Mouse (Mus musculus) embryonic stem cell, embryonic (primary cell): ENCODE results near the gene Dupd1.

Experiments
- CTCF ChIA-PET, 4 experiments: fragments of 300-600 bp in 2 of 4; fragments of 350-600 bp in 2 of 4; sonication (Branson Sonifier 250); formaldehyde crosslinking; loops; one replicate each; lab custom pipeline; 2022; ENCODE audit warnings: inconsistent platforms in 2 of 4; lab: Charles Lee
- POLR2A ChIA-PET, 4 experiments: fragments of 300-600 bp in 2 of 4; fragments of 350-600 bp in 2 of 4; sonication (Branson Sonifier 250); formaldehyde crosslinking; loops; one replicate each; lab custom pipeline; 2022; ENCODE audit warnings: antibody characterized with exemption in 4 of 4, inconsistent platforms in 1 of 4; lab: Charles Lee

Gene Dupd1

DNA sequence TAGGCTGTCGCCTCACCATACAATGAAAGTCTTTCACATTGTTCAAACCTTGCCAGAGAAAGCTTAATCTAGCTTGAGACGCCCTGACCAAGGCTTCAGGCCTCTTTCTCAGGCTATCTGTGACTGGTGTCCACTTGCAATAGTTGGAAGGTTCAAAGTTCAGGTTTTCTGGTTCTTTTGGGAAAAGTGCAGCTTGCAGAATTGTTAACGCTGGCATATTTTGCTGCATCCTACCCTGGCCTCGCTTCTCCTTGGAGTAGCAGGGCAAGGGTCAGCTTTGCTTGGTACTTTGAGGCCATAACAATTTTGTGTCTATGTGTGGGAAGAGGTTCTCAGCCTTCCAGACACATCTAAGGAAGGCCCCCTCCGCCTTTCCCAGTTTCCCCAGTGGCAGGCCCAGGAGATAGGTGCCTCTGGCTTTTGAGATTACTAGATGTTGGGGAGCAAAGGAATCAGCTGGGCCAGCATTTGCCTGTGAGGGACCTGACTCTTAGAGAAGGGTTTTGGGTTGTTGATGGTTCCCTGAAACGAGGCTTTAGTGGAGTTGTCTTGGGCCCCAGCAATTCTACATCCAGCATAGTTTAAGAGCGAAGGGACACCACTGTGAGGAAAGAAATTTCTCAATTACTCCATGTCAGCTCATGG, 18.1 kb downstream of the Dupd1 start:
- ChIA-PET CTCF (interaction anchor here in 1 of 4 experiments (1.0 kb wide), 1 partner anchor 45 kb away, joined by 3 read pairs; no protein-coding TSS in a partner anchor), POLR2A (interaction anchor here in 1 of 4 experiments (0.7 kb wide), 1 partner anchor 17 kb away, joined by 3 read pairs; no protein-coding TSS in a partner anchor)

DNA sequence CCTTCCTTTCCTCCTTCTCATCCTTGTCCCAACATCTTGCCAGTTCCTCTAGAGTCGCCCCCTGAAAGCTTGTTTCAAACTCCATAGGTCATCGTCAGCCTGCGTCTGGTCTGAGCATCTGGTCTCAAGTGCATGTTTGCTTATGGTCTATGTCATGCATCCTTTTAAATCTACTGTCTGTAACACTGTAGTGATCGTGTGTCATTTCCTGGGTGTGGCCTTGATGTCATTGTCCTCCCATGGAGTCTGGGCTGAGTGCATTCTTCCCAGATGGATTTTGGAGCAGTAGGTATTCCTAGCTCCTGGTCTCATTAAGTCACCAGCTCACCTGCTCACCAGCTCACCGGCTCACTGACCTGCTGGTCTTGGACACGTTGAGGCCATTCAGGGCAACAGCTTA, 19.4 kb downstream of the Dupd1 start:
- CTCF ChIA-PET = no interaction called here
- POLR2A ChIA-PET = interaction anchor here in 2 of 4 experiments (0.8 to 1.2 kb wide), 3 partner anchors 9 to 47 kb away, joined by 3 to 6 read pairs (median 3); no protein-coding TSS in a partner anchor

DNA sequence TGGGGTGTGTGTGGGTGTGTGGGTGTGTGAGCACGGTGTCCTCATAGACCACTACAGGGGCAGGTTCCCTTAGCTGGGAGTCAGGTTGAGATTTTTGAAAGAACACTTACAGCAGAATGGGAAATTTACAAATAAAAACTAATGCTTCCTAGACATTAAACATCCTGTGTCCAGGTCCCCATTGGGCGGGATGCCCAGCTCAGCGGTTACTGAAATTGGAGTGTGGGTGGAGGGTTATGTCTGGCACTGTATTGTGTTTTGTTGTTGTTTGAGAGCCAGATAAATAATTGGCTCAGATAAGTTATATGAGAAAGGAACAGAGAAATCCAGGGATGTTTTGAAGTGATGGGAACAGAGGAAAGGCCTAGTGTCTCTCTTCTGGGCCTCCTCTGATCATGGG, 23.3 kb downstream of the Dupd1 start:
- POLR2A ChIA-PET = interaction anchor here in 2 of 4 experiments (1.3 to 1.4 kb wide), 2 partner anchors 8 to 34 kb away, joined by 3 read pairs; no protein-coding TSS in a partner anchor
- CTCF ChIA-PET = interaction anchor here in 1 of 4 experiments (0.8 kb wide), 1 partner anchor 51 kb away, joined by 5 read pairs; no protein-coding TSS in a partner anchor

GRCm38 (mm10) chr14:21686376-21687279, 27.7 kb downstream of the Dupd1 start:
- ChIA-PET POLR2A (interaction anchor here in 2 of 4 experiments (0.6 to 1.1 kb wide), 3 partner anchors 9 to 65 kb away, joined by 3 read pairs; no protein-coding TSS in a partner anchor), CTCF (interaction anchor here in 1 of 4 experiments (0.6 to 1.3 kb wide), 2 partner anchors 55 to 167 kb away, joined by 3 to 4 read pairs; no protein-coding TSS in a partner anchor)

- POLR2A ChIA-PET = interaction anchor here in 2 of 4 experiments (0.7 to 1.1 kb wide), 6 partner anchors 10 to 1702 kb away, joined by 3 to 13 read pairs (median 3); no protein-coding TSS in a partner anchor
- CTCF ChIA-PET = interaction anchor here in 2 of 4 experiments (0.6 to 1.6 kb wide), 3 partner anchors 56 to 168 kb away, joined by 4 to 5 read pairs (median 5); no protein-coding TSS in a partner anchor
These were observed 28.8 kb downstream of the Dupd1 start for GRCm38 (mm10) chr14:21685411-21686146.

GRCm38 (mm10) chr14:21683834-21684233, 30.5 kb downstream of the Dupd1 start:
- CTCF ChIA-PET = interaction anchor here in 2 of 4 experiments (1.6 kb wide), 2 partner anchors 58 kb away, joined by 5 to 10 read pairs; no protein-coding TSS in a partner anchor

GRCm38 (mm10) chr14:21682681-21683129, 31.7 kb downstream of the Dupd1 start:
- CTCF ChIA-PET = interaction anchor here in 2 of 4 experiments (0.7 to 2.1 kb wide), 7 partner anchors 59 to 631 kb away, joined by 3 to 10 read pairs (median 4); no protein-coding TSS in a partner anchor
- POLR2A ChIA-PET = interaction anchor here in 3 of 4 experiments (0.7 to 2.4 kb wide), 9 partner anchors 8 to 630 kb away, joined by 3 to 10 read pairs (median 3); partner anchors contain the start of genes Adk (in 2 of the 3) and Ap3m1 (in 2 of the 3)

More at GRCm38 (mm10) chr14:21683834-21684233, 30.5 kb downstream of the Dupd1 start:
- POLR2A ChIA-PET = interaction anchor here in 1 of 4 experiments (0.6 to 2.4 kb wide), 4 partner anchors 10 to 219 kb away, joined by 3 to 10 read pairs (median 3); no protein-coding TSS in a partner anchor

GRCm38 (mm10) chr14:21679631-21680201, 34.7 kb downstream of the Dupd1 start:
- ChIA-PET CTCF (interaction anchor here in 2 of 4 experiments (1.2 to 2.2 kb wide), 4 partner anchors 13 to 62 kb away, joined by 3 to 14 read pairs (median 8); no protein-coding TSS in a partner anchor), POLR2A (interaction anchor here in 1 of 4 experiments (0.6 kb wide), 1 partner anchor 581 kb away, joined by 14 read pairs; no protein-coding TSS in a partner anchor)

DNA sequence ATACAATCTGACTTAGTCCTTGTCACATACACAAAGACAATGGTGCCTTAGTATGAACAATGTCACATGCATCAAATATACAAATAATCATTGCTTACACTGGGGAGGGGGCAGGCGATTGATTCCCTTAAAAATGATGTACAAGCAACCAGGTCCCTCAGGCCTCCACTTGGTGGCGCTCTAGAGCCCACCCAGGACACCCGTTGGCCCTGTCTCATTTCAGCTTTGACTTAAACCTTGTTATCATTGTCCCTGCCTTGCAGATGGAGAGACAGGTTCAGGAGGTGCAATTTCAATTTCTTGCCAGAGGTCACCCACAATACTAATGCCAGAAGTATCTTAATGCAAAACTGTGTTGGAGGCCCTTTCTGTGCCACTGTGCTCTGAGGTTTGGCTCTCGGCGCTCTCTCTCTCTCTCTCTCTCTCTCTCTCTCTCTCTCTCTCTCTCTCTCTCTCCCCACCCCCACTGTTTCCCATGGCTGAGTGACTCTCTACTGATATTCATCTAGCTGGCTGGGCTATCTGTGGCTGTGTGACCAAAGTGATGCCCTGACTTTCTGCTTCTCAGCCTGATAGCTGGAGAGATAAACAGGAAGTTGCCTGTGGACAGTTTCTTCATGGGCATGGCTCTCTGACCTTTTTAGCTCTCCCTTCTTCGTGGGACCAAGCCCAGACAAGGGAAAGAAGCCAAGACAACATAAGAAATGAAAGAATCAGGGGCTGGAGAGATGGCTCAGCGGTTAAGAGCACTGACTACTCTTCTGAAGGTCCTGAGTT, 35.7 kb downstream of the Dupd1 start:
- POLR2A ChIA-PET = interaction anchor here in 2 of 4 experiments (0.6 to 1.0 kb wide), 4 partner anchors 17 to 1435 kb away, joined by 3 to 5 read pairs (median 4); no protein-coding TSS in a partner anchor
- CTCF ChIA-PET = interaction anchor here (0.6 to 2.2 kb wide), 24 partner anchors 9 to 817 kb away, joined by 3 to 14 read pairs (median 4); no protein-coding TSS in a partner anchor

DNA sequence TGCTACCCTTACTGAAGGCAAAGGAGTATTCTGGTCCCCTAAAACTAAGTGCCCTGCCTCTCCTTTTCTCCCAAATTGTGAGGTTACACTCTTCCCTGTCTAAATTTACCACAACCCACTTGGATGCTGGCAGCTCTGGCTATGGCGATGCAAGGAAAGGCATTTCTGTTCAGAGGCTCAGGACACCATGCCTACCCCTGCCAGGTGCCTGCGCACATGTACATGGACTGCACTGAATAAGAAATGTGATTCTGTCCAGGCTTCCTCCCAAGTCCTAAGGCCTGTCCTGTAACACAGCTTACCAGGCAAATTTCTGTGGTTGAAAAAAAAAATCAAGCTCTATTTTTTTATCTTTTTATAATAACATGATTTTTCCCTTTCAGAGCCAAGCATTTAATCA, 38.2 kb downstream of the Dupd1 start:
- POLR2A ChIA-PET = interaction anchor here in 3 of 4 experiments (0.6 to 3.1 kb wide), 8 partner anchors 9 to 1474 kb away, joined by 3 to 6 read pairs (median 4); no protein-coding TSS in a partner anchor
- CTCF ChIA-PET = interaction anchor here in 1 of 4 experiments (1.5 kb wide), 1 partner anchor 66 kb away, joined by 4 read pairs; no protein-coding TSS in a partner anchor

- ChIA-PET POLR2A (interaction anchor here in 2 of 4 experiments (0.6 to 3.1 kb wide), 8 partner anchors 8 to 617 kb away, joined by 3 to 10 read pairs (median 4); no protein-coding TSS in a partner anchor), CTCF (interaction anchor here in 3 of 4 experiments (0.6 to 1.7 kb wide), 6 partner anchors 15 to 1069 kb away, joined by 3 to 6 read pairs (median 4); no protein-coding TSS in a partner anchor)
These were observed 39.9 kb downstream of the Dupd1 start for GRCm38 (mm10) chr14:21674471-21674870.

GRCm38 (mm10) chr14:21673100-21673499, 41.3 kb downstream of the Dupd1 start:
- ChIA-PET CTCF (interaction anchor here in 2 of 4 experiments (0.7 to 1.6 kb wide), 6 partner anchors 14 to 530 kb away, joined by 3 to 5 read pairs (median 4); no protein-coding TSS in a partner anchor), POLR2A (interaction anchor here in 2 of 4 experiments (0.6 to 2.8 kb wide), 14 partner anchors 10 to 744 kb away, joined by 3 to 14 read pairs (median 3); partner anchors contain the start of genes Dusp13 (in 1 of the 2) and Vcl (in 1 of the 2))

- POLR2A ChIA-PET = interaction anchor here in 2 of 4 experiments (1.0 to 2.6 kb wide), 9 partner anchors 11 to 742 kb away, joined by 3 to 10 read pairs (median 4); partner anchors contain the start of genes Adk (in 1 of the 2), Ap3m1 (in 1 of the 2) and Vcl (in 1 of the 2)
- CTCF ChIA-PET = interaction anchor here in 2 of 4 experiments (0.8 to 1.2 kb wide), 4 partner anchors 11 to 86 kb away, joined by 3 to 5 read pairs (median 3); no protein-coding TSS in a partner anchor
These were observed 43.9 kb downstream of the Dupd1 start for GRCm38 (mm10) chr14:21670422-21671006.

GRCm38 (mm10) chr14:21669633-21670421, 44.5 kb downstream of the Dupd1 start:
- POLR2A ChIA-PET = interaction anchor here in 2 of 4 experiments (0.5 to 2.6 kb wide), 13 partner anchors 10 to 741 kb away, joined by 3 to 10 read pairs (median 4); partner anchors contain the start of genes Adk (in 1 of the 2), Ap3m1 (in 1 of the 2) and Vcl (in 1 of the 2)
- CTCF ChIA-PET = interaction anchor here in 3 of 4 experiments (0.7 to 1.1 kb wide), 3 partner anchors 9 to 118 kb away, joined by 3 to 5 read pairs (median 3); no protein-coding TSS in a partner anchor
